Mouse (Mus musculus) urinary bladder, postnatal 25 days (tissue): ENCODE results near the gene Fam155a.
"Not testable (repeated sequence)": the region's sequence is repeated elsewhere in the genome, so short reads cannot be mapped to it uniquely, and the experiment has no call there.

Experiments used
- DNase-seq: peaks from one replicate; pipeline ENCODE4 v3.0.0; 2022; ENCODE audit warnings: low spot score

Gene Fam155a

DNA sequence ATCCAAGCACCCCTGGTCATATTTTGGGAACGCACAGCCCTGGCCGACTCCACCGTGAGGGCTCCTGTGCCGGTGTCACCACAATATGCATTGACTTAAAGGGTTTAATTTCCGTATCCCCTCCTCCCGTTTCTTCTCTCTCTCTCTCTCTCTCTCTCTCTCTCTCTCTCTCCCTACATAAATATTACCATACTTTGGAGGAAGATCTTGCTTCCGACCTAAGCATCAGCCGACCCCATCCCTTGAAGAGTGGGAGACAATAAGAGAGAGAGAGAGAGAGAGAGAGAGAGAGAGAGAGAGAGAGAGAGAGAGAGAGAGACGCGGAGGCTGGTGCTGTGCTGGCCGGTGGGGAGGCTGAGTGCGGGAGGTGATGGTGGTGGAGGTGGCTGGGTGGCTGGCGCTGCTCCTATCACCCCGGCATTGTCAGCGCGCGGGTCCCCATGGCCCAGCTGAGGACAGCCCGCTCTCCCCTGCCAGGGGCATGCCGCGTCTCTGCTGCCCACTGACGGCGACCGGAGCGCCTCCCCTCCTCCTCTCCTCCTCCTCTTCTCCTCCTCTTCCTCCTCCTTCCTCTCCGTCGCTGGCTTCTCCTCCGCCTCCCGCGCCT is at the start of gene Fam155a:
TSS of gene Fam155a (minus strand) at position 163 of the 607 bp plus-strand sequence.
- DNase-seq: no peak

GRCm38 (mm10) chr8:9813273-9813946 is 42.4 kb upstream of the Fam155a start:
- no peak for DNase-seq

GRCm38 (mm10) chr8:9810955-9811530 is 40.1 kb upstream of the Fam155a start:
- DNase-seq: no peak

GRCm38 (mm10) chr8:9808596-9808995 is 37.6 kb upstream of the Fam155a start:
- DNase-seq: no peak

DNA sequence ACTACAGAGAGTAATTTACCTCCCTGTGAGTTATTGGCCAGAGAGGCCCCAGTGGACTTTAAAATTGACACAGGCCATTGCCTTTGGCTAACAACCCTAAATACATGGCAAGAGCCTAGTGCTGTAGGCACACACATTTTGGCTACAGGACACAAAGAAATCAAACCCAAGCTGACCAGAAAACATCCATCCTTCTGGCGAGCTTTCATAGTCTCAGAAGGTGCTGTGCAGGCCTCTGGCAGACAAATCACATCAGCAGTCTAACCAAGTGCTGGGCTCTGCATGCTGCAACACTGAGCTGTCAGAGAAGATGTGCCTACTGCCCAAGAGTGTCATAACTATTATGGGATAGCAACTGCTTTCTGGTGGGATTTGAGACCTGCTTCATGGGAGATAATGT is 34.7 kb upstream of the Fam155a start:
- no peak for DNase-seq

DNA sequence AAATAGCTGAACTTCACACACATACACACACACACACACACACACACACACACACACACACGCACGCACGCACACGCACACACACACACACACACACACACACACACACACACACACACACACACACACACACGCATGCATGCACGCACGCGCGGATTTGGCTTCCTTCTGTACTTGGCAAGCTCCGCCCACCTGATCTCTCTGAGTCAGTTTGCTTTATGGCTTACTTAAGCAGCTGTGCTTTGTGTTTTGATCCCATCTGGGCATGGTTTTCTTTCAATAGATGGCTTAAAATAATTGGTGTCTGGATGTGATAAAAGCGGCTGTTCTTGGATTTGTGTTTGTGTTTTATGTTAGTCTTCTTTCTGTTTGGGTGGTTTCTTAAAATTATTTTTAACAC is 29.4 kb upstream of the Fam155a start:
- DNase-seq: not testable (repeated sequence)

- DNase-seq: no peak
Observed at GRCm38 (mm10) chr8:9799923-9800322, 29.0 kb upstream of the Fam155a start.

DNA sequence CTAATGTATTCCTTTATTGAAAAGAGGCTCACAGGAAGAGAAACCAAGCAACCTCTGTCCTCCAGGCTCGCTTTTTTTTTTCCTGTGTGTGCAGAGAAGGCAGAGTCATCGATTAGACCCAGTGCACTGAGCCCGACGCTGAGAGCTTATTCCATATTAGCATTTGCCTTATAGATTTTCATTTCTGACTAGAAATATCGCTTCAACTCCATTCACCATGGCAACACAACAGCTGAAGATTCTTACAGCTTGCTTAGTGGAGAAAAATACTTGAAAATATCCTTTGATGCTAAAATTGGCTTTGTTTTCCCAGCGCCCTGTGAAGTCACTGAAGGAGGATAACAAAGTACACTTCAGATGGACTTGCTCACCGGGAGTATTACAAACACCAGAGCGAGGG is 26.6 kb upstream of the Fam155a start:
- no peak for DNase-seq

DNA sequence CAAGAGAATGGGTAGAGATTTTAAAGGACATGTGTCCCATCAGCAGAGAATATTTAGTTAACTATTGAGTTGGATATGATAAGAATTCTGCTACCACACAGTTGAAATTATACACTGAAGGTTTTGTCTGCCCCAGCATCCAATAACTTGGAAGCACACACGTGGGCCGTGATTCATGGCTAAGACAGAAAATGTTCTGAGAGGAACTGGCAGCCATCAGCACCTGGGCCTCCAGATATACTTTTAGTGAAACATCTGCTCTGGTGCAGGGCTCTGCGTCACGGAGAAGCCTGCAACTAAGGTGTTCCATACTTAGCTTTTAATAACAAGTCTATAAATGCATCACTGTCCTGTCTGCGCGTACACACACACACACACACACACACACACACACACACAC is 24.8 kb upstream of the Fam155a start:
- DNase-seq: no peak

DNA sequence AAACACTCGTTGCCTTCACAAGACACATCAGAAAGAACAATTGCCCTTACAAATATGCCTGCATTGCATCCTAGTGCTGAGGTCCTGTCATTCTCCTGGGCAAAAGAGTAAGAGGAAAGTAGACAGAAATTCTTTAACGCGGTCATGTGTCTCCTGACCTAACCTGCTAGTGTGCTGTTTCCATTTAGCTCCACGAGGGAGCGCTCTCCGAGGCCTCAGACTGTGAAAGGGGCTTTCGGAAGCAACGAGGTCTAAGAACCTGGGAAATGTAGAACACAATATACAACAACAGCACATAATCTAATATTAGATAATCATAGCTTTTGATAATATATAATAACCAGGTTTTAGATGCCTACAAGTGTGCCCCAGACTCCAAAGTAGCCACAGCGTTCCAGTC is 22.4 kb upstream of the Fam155a start:
- DNase-seq: no peak

DNA sequence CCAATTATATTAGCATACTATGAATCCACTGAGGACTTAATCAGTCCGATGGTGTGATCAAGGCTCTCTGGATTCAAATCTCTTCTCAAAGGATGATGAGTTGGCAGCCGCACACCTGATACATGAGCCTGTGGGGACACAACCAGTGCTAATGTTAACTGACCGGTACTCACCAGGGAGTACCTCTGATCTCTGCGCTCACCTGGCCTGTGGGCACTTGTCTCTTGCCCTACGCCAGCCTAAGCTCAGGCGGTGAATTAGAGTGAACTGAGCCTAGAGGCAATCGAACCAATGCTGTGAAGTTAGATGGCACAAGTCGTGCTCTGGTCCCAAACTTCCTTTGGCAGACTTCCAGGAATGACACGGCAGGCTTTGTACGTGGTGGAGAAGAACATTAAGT is 9.4 kb upstream of the Fam155a start:
- no peak for DNase-seq

DNA sequence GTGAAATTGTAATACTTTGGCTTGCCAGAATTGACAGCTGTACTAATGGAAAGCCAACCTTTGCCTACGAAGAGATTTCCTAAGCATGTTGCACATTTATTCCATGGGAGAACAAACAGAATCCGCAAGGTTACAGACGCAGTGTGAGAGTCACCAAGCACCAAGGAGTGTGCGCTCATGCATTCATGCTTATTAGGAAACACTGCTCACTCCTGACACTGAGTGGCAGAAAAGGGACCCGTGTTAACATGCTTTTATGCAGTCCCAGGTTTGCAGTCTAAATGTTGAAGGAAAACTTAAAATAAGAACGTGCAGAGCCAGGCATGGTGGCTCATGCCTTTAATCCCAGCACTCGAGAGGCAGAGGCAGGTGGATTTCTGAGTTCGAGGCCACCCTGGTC is 7.2 kb upstream of the Fam155a start:
- DNase-seq: no peak

DNA sequence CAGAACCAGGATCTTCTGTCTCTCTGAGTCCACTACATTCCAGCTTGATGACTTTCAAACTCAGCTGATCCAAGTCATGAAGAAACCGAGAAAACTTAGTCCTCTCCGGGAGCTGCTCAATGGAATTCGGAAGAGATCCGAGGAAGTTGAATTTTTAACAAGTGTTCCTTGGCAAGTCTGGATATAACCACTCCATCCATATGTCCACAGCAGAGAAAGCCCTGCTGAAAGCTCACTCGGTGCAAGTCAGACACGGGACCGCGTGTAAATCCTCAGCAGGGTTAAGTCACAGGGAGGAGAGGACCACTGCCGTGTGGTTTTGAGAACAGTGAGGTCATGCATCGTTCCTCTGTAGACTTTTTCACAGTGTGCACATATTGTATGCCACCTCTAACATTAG is 5.9 kb upstream of the Fam155a start:
- no peak for DNase-seq

DNA sequence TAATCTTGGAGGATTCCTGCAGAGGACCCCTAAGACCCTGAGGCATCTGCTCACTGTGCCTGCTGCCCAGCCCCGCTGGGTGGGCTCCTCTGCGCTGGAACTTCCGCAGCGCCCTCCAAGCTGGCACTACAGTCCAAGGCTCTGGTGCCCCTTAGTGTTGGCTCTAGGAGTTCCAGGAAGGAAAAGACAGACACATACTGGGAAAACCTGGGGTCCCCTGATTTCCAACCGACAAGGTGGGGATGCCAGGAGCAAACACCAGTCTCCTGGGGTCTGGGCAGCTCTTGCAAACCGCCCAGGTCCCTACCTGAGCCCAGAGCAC is 1.5 kb upstream of the Fam155a start:
- DNase-seq: no peak

DNA sequence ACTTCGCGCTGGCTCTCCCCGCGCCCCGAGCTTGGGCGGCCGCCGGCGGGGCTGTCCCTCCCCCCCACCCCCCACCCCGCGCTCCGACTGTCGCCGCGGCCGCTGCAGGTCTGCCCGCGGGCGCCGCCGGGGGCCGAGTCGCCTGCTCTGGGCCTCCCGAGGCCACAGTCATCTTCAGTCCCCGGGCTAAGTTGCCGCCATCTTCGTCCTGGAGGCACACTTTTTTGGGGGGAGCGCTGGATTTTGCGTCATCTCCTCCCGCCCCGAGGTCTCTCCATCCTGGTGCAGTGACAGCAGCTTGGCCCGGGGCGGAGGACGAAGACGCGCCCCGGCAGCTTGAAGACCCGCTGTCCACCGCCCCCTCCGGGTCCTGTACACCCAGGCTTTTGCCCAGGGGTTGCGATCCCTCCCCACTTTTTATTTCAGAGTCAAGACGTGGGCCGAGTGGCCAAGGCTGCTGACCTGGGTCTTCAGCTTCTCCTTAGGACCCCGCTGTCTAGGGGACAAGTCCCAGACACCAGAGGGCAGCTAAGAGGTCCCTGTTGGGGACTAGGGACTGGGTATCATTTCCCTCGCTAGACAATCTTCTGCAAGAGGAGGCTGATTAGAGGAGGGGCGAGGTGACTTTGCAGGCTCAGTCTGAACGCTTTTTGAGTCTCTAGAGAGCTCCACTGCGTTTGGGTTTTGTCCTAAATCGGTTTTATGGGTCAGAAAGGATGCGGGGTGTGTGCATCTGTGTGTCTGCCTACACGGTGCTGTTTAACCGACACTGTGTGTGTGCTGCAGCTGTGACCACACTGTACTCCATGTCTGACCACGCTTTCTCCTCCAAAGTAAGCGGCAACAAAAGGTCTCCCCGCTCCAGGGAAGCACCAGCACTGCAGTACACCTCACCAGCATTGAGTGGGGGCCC is 901 bp upstream of the Fam155a start:
- DNase-seq: no peak

- no peak for DNase-seq
Observed at GRCm38 (mm10) chr8:9770261-9770998, 531 bp downstream of the Fam155a start.

GRCm38 (mm10) chr8:9769061-9769460 is 1.9 kb downstream of the Fam155a start:
- peak; percentile 72 for DNase-seq

GRCm38 (mm10) chr8:9735169-9735568 is 35.8 kb downstream of the Fam155a start:
- DNase-seq: no peak

DNA sequence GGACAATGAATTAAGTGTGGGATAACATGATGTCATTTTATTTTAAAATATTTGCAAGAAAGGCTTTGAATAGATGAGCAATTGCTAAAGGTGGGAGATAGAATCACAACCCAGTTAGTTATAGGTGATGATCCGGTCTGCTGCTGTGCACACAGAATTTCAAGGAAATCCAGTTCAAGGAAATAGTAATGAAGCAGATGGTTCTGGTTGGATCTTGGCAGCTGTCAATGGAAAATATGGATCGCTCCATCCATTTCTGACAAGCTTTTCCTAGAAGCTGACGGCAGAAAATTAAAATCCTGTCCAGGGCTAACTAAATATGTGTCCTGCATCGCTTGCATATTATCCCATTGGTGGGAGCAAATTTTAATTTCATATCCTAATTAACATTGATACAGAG is 61.2 kb downstream of the Fam155a start:
- DNase-seq: no peak

GRCm38 (mm10) chr8:9707433-9707832 is 63.5 kb downstream of the Fam155a start:
- no peak for DNase-seq

GRCm38 (mm10) chr8:9694794-9695193 is 76.2 kb downstream of the Fam155a start:
- no peak for DNase-seq

GRCm38 (mm10) chr8:9692370-9692769 is 78.6 kb downstream of the Fam155a start:
- no peak for DNase-seq
